Mouse (Mus musculus) cerebellum, postnatal 36 days (tissue): ENCODE results near the gene Rpl18.

Experiments
- DNase-seq, 2 experiments: peaks; one replicate each; pipeline ENCODE4 v3.0.0; 2021 to 2022; ENCODE audit warnings: mixed read lengths in 2 of 2

Gene Rpl18

GRCm38 (mm10) chr7:45715090-45715708 lies at the start of gene Rpl18:
Gene Rpl18 (plus strand): TSS chr7:45715457.
- DNase-seq, result peak; percentile 96 to 99

- no peak for DNase-seq
Observed at GRCm38 (mm10) chr7:45666161-45666560, 49.1 kb upstream of the Rpl18 start, which contains the start of gene Fut2. Gene Fut2 (minus strand): TSS chr7:45666394.

GRCm38 (mm10) chr7:45667761-45668160 lies 47.5 kb upstream of the Rpl18 start:
- no peak for DNase-seq

- DNase-seq, result no peak
Observed at GRCm38 (mm10) chr7:45668921-45669320, 46.3 kb upstream of the Rpl18 start.

- no peak for DNase-seq
Observed at GRCm38 (mm10) chr7:45677627-45678295, 37.5 kb upstream of the Rpl18 start.

- DNase-seq, result no peak
Observed at GRCm38 (mm10) chr7:45678513-45678912, 36.7 kb upstream of the Rpl18 start.

- peak in 1 of 2 experiments; percentile 25 for DNase-seq
Observed at GRCm38 (mm10) chr7:45679966-45680621, 35.2 kb upstream of the Rpl18 start.

- peak; percentile 69 to 70 for DNase-seq
Observed at GRCm38 (mm10) chr7:45681046-45681736, 34.1 kb upstream of the Rpl18 start.

GRCm38 (mm10) chr7:45682144-45683126 lies 32.8 kb upstream of the Rpl18 start:
- peak; percentile 92 to 94 for DNase-seq

- no peak for DNase-seq
Observed at GRCm38 (mm10) chr7:45683396-45684050, 31.7 kb upstream of the Rpl18 start, which contains the start of gene Ntn5. Gene Ntn5 (plus strand): TSS chr7:45684022.

- no peak for DNase-seq
Observed at GRCm38 (mm10) chr7:45685811-45686210, 29.4 kb upstream of the Rpl18 start.

- DNase-seq, result no peak
Observed at GRCm38 (mm10) chr7:45686841-45687240, 28.4 kb upstream of the Rpl18 start.

- DNase-seq, result no peak
Observed at GRCm38 (mm10) chr7:45689099-45689498, 26.2 kb upstream of the Rpl18 start.

- no peak for DNase-seq
Observed at GRCm38 (mm10) chr7:45689800-45690199, 25.5 kb upstream of the Rpl18 start.

- no peak for DNase-seq
Observed at GRCm38 (mm10) chr7:45692364-45692763, 22.9 kb upstream of the Rpl18 start.

GRCm38 (mm10) chr7:45693921-45694591 lies 21.2 kb upstream of the Rpl18 start, which contains the start of gene Sec1:
Gene Sec1 (minus strand): TSS chr7:45694402.
- DNase-seq, result no peak

- DNase-seq, result no peak
Observed at GRCm38 (mm10) chr7:45695098-45695497, 20.2 kb upstream of the Rpl18 start.

GRCm38 (mm10) chr7:45697894-45698293 lies 17.4 kb upstream of the Rpl18 start:
- no peak for DNase-seq

- DNase-seq, result peak; percentile 55 to 61
Observed at GRCm38 (mm10) chr7:45699523-45700141, 15.6 kb upstream of the Rpl18 start, which contains the start of gene Car11. Gene Car11 (plus strand): TSS chr7:45699843.
